Mouse (Mus musculus) hematopoietic stem cell, adult 5-6 weeks (primary cell): ENCODE results near the gene Emc9. TPM values are rescaled to one million over a fixed set of nuclear protein-coding genes. Genes with fewer than 3 reads are reported as not detected.

Source experiments
- ATAC-seq, 2 experiments: fragments of 125-278 bp in 1 of 2; replicated peaks in 1 of 2; 2 replicates each; pipeline ENCODE4 v1.8.0; 2016 to 2017; ENCODE audit warnings: inconsistent platforms in 2 of 2, mild to moderate bottlenecking in 2 of 2, moderate number of reproducible peaks in 2 of 2, low read depth in 1 of 2, moderate TSS enrichment in 1 of 2; ENCODE audit not compliant: low FRiP score in 2 of 2, poor library complexity in 2 of 2, severe bottlenecking in 2 of 2, insufficient read depth in 1 of 2, low TSS enrichment in 1 of 2
- total RNA-seq: library from RNA; stranded (forward); fragments of 172-1452, 232-1000 nt; gene quantifications from 2 replicates; pipeline ENCODE4 v1.2.3, GENCODE M21; 2017

Gene Emc9
- total RNA-seq, 1 experiment from 2014 or later = 8.9 TPM

GRCm38 (mm10) chr14:55544334-55544733 lies 40.8 kb downstream of the Emc9 start:
- no peak for ATAC-seq

GRCm38 (mm10) chr14:55542268-55542667 lies 42.8 kb downstream of the Emc9 start:
- ATAC-seq = no peak

- peak in 1 of 2 experiments; percentile 29; a peak in 1 of 4 replicates for ATAC-seq
These were observed 44.2 kb downstream of the Emc9 start for GRCm38 (mm10) chr14:55540787-55541321.

GRCm38 (mm10) chr14:55540067-55540786 lies 44.9 kb downstream of the Emc9 start, which contains the start of gene Pck2:
TSS of gene Pck2 (plus strand) at chr14:55540266.
- ATAC-seq = peak; percentile 93 to 97

GRCm38 (mm10) chr14:55536116-55536745 lies 48.9 kb downstream of the Emc9 start:
- ATAC-seq = peak; percentile 29 to 33; a peak in 2 of 4 replicates

Other genes starting within 250 kb of the Emc9 start
- 68.5 and 99.2 TPM in 2 replicates for gene Dhrs4, start 106.5 kb downstream of the Emc9 start, total RNA-seq
- 2.3 and 2.7 TPM in 2 replicates for gene Carmil3, start 94.7 kb downstream of the Emc9 start, total RNA-seq
- gene Cpne6, start 74.9 kb downstream of the Emc9 start, total RNA-seq = not detected in 2 replicates
- not detected in 2 replicates for gene Nrl, start 60.3 kb downstream of the Emc9 start, total RNA-seq
- gene Pck2, start 45.0 kb downstream of the Emc9 start, total RNA-seq = 50.8 and 58.0 TPM in 2 replicates
- 47.6 and 53.3 TPM in 2 replicates for gene Dcaf11, start 25.3 kb downstream of the Emc9 start, total RNA-seq
- gene A730061H03Rik, start 24.9 kb downstream of the Emc9 start, total RNA-seq = 3.4 TPM in 1 of 2 replicates, not detected in the other
- not detected in 2 replicates for gene Fitm1, start 9.7 kb downstream of the Emc9 start, total RNA-seq
- gene Psme1, start 7.2 kb downstream of the Emc9 start, total RNA-seq = 367 and 390 TPM in 2 replicates
- 189 and 244 TPM in 2 replicates for gene Psme2, start 5.8 kb upstream of the Emc9 start, total RNA-seq
- gene Rnf31, start 6.4 kb upstream of the Emc9 start, total RNA-seq = 11.5 and 19.8 TPM in 2 replicates
- gene Irf9, start 18.3 kb upstream of the Emc9 start, total RNA-seq = 61.3 and 91.7 TPM in 2 replicates
- 15.4 and 17.9 TPM in 2 replicates for gene Rec8, start 32.7 kb upstream of the Emc9 start, total RNA-seq
- gene Ipo4, start 50.7 kb upstream of the Emc9 start, total RNA-seq = 14.3 and 35.2 TPM in 2 replicates
- 1.8 and 8.2 TPM in 2 replicates for gene Gm49378, start 52.6 kb upstream of the Emc9 start, total RNA-seq
- gene Tm9sf1, start 58.5 kb upstream of the Emc9 start, total RNA-seq = 48.5 and 55.1 TPM in 2 replicates
- 0.40 and 0.94 TPM in 2 replicates for gene Tssk4, start 64.9 kb upstream of the Emc9 start, total RNA-seq
- 29.1 and 31.1 TPM in 2 replicates for gene Mdp1, start 75.2 kb upstream of the Emc9 start, total RNA-seq
- 30.7 and 38.3 TPM in 2 replicates for gene Gmpr2, start 86.6 kb upstream of the Emc9 start, total RNA-seq
- 209 and 317 TPM in 2 replicates for gene Nedd8, start 86.8 kb upstream of the Emc9 start, total RNA-seq
- 27.3 and 34.1 TPM in 2 replicates for gene Tinf2, start 96.5 kb upstream of the Emc9 start, total RNA-seq
- gene Tgm1, start 128.6 kb upstream of the Emc9 start, total RNA-seq = 1.3 and 5.8 TPM in 2 replicates
- gene Rabggta, start 137.0 kb upstream of the Emc9 start, total RNA-seq = 17.2 and 17.9 TPM in 2 replicates
- 25.3 TPM in 2 replicates for gene Dhrs1, start 160.4 kb upstream of the Emc9 start, total RNA-seq
- gene Nop9, start 160.4 kb upstream of the Emc9 start, total RNA-seq = 16.6 and 20.9 TPM in 2 replicates
- not detected in 2 replicates for gene Cideb, start 173.2 kb upstream of the Emc9 start, total RNA-seq
- 0.60 and 0.63 TPM in 2 replicates for gene Ltb4r2, start 176.1 kb upstream of the Emc9 start, total RNA-seq
- gene Ltb4r1, start 180.7 kb upstream of the Emc9 start, total RNA-seq = 4.0 and 11.2 TPM in 2 replicates
- gene Adcy4, start 198.8 kb upstream of the Emc9 start, total RNA-seq = 1.0 and 2.2 TPM in 2 replicates
- 23.8 and 47.9 TPM in 2 replicates for gene Ripk3, start 203.6 kb upstream of the Emc9 start, total RNA-seq
- 0.31 and 0.35 TPM in 2 replicates for gene Nfatc4, start 237.8 kb upstream of the Emc9 start, total RNA-seq